Mouse (Mus musculus): Measurements from ENCODE around the gene Npy1r.

GRCm38 (mm10) chr8:66745612-66746011 is 48.6 kb downstream of the Npy1r start:
- no peak for TF ChIP-seq POLR2A (IDR thresholded peaks at IDR 0.05; ENCODE audit: low read depth, low read length)
- TF ChIP-seq CTCF (IDR thresholded peaks at IDR 0.05; ENCODE audit: borderline replicate concordance, insufficient read depth, low read length), result no peak
